Mouse (Mus musculus): ENCODE measurements around the gene 3830406C13Rik. TPM values are rescaled to one million over a fixed set of nuclear protein-coding genes. Genes with fewer than 3 reads are reported as not detected.

3830406C13Rik gene
- polyA plus RNA-seq, 1 experiment from 2014 or later, result 42.7 TPM

Other genes starting within 250 kb of the 3830406C13Rik start
- not detected in 2 replicates for gene Gm49355, start 197 bp upstream of the 3830406C13Rik start, polyA plus RNA-seq (2014; fragmentation: Nextera tagmentation; extraction: Ambion mirVana)
- gene Fezf2, start 64.0 kb downstream of the 3830406C13Rik start, polyA plus RNA-seq (2014; fragmentation: Nextera tagmentation; extraction: Ambion mirVana), result 0.51 TPM in 1 of 2 replicates, not detected in the other

Measured in embryonic facial prominence, embryonic 14.5 days (tissue).